Mouse (Mus musculus): ENCODE measurements at regions not wholly inside any gene's neighbourhood (a gene's known extent, or its start where the extent isn't known, plus 50 kb on each side); places are given as distances from the start of the nearest gene placed in this dataset.

DNA sequence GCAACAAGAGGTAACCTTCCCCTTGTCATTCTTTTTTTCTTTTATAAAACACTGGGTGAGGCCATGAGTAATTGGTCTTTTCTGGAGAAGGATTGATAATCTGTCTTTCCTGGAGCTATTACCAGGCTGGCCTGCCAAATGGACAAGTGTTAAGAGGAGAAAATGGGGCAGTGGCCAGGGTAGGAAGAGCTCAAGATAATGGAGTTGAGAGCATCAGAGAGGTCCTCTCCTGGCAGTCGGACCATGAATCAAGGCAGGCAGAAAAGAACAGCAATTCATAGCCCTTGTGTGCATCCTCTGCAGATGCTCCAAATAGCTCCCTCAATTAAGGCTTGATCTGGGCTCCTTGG is 208.2 kb downstream of the Rpl10-ps3 start:
- DNase-seq (ENCODE audit: low read depth), result no peak

DNA sequence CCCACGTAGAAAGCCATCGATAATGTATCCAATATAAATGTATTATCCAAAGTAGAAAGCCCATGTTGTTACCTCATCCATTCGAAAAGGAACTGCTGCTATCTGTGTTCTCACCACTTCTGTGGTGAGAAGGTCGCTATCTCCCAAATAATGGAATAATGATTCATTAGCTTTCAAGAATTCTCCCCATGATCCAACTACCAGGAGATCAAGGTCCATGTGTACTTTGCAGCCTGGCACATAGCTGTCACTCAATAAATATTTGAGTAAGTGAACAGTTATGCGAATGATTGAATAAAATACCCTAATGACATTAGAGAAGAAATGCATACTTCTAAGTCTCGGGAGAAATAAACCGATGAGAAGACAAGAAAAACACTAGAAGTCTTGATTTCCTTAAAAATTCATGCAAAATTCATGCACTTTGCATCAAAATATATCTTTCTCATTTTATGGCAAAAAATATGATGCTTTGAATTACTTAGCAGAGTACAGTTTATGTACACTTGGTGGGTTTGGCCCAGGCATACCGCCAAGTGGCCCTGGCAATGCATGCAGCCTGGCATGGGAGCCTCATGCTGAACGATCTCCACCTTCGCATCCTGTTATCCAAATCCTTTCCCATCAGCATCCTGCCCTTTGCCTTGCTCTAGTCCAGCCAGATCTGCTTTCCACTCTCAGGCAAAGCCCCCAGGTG is 208.7 kb downstream of the Rpl10-ps3 start:
- DNase-seq (ENCODE audit: low read depth), result no peak

DNA sequence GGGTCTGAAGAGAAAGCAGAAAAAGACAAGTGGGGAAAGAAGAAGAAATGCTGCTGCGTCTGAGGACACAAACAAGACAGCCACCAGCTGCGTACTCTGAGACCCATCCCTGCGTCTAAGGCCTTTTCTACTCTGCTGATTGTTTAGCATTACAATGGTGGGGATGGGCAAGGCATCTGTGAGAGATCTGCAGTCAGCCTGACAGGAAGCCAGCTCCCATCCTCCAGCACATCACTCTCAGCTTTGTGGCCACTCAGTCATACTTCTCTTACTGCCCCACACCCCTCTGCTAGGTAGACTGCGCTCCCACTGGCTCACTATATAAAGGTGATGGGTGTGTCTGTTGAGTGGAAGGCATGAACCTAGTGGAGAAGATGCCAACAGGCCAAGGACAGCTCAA is 220.5 kb downstream of the Rpl10-ps3 start:
- DNase-seq (ENCODE audit: low read depth), result no peak

DNA sequence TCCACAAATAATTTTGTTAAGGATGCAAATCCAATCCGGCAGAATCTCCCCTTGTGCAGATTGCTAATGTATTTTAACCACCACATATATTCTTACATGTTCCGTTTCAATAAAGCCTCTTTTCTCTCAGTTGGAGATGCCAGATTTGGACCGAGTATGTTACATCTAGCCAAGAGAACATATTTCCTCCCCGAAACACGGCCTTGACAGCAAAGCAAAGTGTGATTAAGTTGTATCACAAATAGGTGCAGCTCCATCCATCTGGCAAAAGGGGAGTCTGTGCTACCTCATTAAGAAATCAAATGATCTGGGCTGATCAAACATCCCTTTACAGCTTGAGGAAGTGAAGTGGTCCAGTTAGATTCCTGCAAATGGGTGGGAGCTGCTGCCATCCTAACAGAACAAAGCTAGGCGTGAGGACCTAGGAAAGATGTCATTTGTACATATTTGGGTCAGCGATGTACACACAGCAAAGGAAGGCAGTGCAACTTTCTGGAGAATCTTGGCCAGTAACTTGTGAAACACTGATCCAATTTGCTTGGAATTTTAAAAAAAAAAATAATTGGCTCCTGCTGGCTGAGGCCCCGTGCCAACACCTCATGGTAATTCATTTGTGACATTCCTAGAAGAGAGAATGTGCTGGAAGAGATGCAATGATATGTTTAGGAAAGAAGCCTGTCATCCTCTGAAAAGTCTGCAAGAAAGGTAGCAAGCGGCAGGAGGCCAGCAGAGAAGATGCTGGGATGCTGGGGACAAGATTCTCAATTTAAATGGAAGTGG is 223.8 kb downstream of the Rpl10-ps3 start:
- DNase-seq (ENCODE audit: low read depth), result no peak

DNA sequence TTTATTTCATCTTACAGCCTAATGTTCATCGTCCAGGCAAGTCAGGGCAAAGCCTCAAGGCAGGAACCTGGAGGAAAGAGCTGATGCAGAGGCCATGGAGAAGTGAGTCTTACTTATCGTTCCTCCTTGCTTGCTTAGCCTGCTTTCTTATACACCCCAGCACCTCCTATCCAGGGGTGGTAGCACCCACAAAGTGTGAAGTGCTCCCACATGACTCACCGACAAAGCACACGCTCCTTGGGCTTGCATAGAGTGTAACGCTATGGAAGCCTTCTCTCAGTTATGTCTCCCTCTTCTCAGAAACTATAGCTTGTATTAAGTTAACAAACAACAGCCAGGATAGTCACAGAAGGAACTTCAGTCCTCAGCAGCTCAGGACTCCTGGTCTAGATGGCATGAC is 225.4 kb downstream of the Rpl10-ps3 start:
- DNase-seq (ENCODE audit: low read depth), result no peak

DNA sequence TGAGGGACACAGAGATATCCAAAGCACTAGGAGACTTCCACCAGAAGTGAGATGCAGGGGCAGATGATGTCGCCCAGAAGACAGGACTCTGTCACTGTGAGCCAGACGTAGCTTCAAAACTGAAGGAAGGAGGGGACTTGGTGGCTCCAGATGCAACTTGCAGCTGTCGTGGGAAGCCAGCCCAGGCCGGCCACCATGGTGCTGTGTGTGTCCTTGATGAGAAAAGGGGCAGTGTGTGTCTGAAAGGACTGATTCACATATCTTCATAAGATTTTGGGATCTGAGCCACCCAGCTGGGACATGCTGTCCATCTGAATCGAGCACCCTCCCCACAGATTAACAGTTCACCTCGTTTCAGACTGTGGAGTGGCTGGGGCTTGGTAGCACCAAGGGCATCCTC is 226.2 kb downstream of the Rpl10-ps3 start:
- DNase-seq (ENCODE audit: low read depth), result no peak

DNA sequence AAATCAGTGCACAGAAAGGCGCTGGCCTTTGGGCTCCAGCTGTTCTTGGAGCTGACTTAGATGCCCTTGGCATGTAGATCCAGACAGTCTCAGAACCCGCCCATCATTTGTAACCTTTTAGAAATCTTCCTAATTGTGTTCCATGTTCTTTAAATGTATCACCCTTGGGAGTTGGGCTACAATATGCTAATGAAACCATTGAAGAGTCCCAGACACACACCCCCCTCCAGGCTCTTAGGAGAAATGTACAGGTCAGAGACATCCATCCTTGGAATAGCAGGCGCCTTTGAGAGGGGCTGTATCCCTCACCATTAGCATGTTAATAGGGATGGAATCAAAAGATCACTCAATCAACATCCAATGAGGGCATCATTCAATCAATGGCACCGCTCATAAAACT is 238.2 kb downstream of the Rpl10-ps3 start:
- no peak for DNase-seq (ENCODE audit: low read depth)

DNA sequence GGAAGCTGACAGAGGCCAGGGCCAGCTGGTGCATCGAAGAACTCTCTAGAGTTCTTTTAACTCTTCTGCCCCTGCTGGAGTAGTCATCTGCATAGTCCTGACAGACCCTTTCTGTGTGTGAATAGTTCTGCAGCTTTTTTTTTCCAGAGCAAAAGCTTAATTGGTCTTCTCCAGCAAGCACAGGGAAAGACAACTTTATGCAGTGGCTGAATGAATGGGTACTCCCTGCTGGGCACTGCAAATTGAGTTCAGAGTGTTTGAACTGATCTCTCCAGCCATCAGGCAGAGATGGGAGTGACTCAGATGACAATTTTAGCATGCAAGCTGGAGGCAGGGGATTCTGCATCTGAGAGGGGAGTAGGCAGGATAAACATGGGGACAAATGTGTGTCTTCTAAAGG is 242.0 kb downstream of the Rpl10-ps3 start:
- no peak for DNase-seq (ENCODE audit: low read depth)

DNA sequence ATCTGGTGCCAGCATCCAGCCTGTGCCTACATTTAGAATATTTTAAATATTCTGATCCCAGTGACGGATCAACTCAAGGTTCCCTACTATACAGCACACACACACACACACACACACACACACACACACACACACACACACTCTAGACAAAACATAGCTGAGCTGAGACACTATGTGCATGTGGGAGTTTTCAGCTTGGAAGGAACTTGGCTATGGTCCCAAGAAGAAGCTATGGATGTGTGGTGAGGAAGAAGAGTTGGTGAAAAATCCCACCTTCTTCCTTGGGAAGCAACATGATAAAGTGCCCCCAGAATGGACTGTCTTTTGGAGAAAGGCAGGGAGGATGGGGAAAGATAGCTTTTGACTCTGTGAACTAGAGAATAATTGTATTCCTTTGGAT is 243.7 kb downstream of the Rpl10-ps3 start:
- DNase-seq (ENCODE audit: low read depth), result no peak

DNA sequence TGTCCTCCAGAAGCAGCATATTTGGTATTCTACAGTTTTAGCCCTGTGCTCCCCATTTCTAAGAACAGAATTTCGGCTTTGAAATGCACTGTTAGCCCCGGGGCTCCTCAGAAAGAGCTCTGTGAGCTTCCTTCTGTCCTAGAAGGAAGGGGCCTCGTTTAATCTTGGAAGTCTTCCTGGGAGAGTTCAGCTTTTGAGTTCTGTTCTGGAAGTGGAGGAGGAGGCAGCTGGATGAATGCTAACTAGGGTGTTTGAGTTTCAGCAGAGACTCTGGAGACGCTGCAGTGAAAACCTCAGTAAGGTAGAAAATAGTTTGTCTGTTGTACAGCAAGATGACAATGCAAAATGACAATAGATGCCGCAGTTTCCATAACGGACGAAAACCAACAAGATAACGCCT is 253.8 kb downstream of the Rpl10-ps3 start:
- DNase-seq (ENCODE audit: low read depth), result no peak

DNA sequence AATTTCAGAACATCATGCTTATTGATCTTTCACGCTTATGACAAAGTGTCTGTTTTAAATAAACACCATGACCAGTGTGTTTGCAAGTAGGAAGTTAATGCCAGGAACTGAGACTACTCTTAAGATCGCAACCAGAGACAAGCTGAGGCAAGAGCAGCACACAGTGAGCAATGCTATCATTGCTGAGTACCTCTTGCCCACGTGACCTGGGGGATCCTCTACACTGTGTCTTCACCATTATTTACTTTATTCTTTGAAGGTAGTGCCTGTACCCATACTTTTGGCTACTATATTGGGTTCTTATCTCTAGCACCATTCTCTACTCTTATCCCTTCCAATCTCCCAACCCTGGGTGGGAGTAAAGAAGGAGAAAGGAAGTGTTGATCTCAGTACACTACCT is 254.9 kb downstream of the Rpl10-ps3 start:
- DNase-seq (ENCODE audit: low read depth), result no peak

DNA sequence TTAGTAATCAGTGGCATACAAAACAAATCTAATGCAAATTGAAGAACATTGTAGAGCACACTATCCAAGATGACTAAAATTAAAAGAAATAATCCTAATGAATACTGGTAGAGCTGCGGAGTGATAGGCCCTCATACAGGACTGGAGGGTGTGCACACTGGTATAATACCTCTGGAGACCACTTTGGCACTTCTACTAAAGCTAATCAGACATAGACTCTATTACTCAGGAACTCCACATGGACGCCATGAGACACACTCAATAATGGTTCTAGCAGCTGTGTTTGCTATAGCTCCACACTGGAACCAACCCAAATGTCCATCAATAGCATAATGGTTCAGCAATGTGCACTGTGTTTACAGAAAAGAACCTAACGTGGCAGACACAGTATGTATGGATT is 264.6 kb downstream of the Rpl10-ps3 start:
- DNase-seq (ENCODE audit: low read depth), result no peak

DNA sequence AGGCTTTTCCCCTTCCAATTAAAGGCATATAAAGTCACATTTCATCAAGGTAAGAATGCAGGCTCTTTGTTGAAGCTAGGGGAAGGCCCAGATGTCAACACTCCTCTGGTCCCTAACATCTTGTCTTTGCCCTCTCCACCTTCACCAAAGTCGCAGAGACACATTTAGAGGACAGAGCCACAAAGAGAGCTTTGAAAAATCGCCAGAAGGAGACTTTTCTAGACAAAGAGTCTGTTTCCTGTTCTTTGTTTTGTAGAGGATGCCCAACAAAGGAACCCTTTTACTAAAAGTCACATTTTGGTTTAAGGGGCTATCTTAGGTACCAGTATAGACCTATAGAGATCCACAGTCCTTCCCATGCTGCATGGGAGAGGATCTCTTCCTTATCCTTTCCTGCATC is 269.9 kb upstream of the Ncam1 start:
- DNase-seq (ENCODE audit: low read depth), result no peak

DNA sequence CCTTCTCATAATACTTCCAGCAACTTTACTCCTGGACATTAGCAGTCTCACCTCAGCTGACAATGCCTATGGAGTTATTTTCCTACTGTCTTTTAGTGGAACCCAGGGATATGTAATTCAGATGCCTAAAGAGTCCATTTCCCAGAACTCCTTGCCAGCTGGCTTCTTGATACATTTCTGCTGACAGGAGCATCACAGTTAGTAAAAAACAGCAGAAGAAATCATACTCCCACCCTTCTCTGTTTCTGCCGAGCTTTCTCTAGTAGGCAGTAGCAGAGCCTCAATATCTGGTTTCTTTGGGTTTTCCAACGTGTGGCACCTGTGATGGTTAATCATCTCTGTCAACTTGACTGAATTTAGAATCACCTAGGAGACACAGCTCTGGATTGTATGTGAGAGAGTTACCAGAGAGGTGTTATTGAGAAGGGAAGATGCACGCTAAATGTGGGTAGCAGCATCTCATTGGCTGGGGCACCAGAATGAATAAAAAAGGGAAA is 269.1 kb upstream of the Ncam1 start:
- DNase-seq (ENCODE audit: low read depth), result no peak

DNA sequence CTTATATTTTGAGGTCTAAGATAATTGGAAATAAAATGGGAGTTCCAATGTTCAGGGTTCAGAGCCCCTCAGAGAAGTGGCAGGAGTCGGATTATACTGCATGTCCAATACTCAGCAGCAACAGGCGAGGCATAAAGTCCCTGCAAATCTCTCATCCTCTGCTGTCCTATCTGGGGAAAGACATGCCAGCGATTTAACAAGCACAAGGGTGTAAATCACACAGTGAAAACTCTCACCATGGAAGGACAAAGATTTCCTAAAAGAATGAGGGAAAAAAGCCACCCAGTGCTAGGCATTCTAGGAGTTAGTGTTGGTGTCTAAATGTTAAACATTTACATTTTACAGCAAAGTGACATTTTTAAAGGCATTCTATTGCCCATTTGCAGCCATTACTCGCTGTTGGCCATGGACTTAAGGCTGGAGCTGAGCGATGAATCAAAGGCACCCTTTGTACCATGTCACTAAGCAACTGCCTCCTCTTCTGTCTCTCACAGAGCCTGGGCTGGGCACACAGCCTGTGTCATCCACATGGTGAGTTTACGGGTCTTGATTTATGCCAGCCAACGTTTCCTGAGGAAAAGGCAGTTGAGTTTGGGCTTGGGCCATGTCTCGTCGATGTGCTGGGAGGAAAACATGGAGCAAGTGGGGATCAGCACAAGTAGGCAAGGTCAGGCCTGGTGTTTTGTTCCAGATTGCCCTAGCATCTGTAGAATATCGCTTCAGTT is 265.9 kb upstream of the Ncam1 start:
- DNase-seq (ENCODE audit: low read depth), result no peak

DNA sequence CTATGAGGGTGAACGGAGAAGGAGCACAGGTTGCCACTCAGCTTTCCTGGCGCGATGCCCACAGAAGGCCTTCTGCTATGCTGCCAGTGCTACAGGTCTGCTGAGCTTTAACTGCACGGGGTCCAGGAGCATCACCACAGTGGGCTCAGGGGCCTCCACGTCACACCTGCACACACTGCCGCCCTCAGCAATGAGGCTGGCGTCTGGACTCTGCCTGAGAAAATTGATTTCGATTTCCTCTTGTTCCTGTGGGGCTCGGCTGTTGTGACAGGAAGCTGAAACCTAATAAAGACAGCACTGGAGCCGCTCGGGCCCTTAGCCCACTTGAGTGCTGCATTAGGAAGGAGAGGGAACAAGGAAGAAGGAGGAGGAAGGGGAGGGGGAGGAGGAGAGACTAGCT is 239.5 kb upstream of the Ncam1 start:
- DNase-seq (ENCODE audit: low read depth), result no peak

DNA sequence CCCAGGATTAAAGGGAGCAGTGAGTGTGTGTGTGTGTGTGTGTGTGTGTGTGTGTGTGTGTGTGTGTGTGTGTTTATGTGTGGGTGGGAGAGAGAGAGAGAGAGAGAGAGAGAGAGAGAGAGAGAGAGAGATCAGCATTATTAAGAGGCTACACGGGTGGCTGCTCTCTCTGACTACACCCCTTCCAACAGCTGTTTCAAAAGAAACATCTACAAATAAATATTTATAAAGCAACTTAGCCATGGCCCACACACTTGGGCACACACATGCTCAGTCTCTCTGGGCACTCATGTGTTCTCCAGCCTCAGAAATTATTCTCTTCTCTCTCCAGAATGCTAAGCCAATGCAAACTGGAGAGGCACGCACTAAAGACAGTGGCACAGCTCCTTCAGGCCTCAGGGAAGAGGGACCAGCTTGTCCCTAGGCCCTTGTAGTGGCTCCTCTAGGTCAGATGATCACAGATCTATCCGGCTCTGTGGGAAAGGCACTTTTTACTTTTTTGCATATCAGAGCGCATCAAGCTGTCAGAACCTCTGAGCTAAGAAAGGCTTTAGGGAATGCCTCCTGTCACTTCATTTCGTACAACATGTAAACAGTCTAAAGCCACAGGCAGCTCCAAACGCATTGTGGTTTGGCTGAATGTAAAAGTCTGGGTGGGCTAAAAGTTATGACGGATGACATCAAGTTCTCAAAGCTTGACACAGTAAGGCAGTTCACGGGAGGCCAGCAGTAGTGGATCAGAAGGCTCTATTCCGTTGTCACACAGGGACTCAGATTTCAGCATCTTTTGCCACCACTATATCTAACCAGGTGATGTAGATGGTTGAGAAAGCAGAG is 233.8 kb upstream of the Ncam1 start:
- DNase-seq (ENCODE audit: low read depth), result no peak

DNA sequence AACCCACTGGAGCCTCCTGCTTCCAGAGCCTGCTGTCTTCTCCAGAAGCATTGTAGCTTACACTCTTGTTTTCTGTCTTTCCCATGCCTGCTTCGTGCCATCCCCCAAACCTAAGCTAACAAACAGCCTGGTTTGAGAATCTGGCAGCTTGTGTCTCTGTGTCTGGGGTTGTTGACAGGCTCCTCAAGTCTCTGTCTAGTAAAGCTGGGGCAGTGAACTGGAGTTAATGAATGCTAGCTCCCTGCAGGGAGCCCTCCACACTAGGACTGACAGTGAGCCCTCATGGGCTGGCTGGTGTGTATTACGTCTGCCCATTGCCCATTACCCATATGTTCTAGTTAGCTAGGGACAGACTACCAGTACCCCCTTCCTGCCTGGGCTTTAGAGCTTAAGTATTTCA is 232.6 kb upstream of the Ncam1 start:
- DNase-seq (ENCODE audit: low read depth), result no peak

DNA sequence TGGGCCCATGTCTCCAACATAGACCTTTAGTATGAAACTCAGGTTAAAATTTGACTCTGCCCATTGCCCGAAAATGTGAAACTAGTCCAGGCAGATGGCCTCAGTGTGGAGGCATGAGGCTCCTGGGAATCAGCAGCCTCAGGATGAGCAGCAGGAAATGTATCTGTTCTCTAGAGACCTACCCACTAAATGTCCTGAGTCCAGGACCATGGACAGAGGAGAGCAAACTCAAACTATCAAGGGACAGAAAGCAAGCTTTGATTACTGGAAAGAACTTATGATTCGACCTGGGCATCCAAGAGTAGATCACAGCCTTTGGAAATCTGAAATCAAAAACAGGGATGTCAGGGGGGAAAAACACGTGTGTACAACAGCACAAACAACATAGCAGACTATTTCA is 230.3 kb upstream of the Ncam1 start:
- DNase-seq (ENCODE audit: low read depth), result peak; percentile 5

DNA sequence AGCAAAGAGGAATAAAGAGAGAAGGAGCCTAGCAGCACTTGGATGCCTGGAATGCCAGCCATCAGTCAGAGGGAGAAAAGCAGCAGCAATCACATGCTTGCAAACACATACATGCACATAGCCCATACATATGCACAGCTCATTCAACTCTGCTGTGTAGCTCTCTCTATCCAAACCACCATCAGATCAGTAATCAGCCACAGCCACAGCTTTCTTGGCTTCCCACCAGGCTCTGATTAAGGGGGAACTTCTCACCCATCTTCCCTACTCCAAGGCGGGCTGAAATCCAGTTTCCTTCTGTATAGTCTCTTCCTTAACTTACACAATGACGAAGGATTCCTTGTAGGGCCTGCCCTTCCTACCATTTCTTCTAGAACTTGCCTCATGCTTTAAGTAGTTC is 229.8 kb upstream of the Ncam1 start:
- DNase-seq (ENCODE audit: low read depth), result no peak

DNA sequence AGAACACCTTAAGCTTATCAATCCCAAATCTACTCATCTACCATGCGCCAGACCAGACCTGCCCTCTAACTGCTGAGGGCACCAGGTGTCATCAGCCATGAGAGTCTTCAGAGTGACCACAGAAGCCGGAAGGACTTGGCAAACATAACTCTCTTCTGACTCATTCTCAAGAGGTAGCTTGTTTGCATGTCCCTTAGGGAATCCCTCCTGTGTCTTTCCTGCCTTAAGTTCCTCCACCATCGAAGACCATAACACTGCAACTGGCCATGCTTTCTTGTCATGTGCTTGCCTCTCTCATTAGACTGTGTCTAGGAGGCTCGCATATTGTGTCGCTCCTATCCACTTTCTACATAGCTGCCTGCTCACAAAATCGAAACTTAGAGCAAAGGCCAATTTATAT is 226.1 kb upstream of the Ncam1 start:
- DNase-seq (ENCODE audit: low read depth), result no peak

DNA sequence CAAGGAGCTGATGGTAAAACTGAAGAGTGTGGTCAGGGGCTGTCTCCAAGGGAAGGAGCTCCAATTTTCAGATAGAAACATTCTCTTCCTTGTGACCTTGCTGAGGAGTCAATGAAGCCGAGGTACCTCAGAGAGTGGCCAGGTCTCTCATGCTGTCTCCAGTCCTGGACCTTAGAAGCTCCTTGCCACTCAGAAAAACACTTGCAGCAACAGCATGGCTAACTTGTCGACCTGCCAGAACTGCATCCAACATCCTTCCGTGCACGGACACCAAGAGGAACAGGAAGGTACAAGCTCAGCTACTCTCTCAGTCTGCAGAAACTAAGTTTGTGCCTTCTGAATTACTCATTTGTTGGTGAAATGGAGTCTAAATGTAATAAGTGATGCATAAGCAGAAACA is 214.9 kb upstream of the Ncam1 start:
- no peak for DNase-seq (ENCODE audit: low read depth)
